11 mouse cellular contexts compared by ENCODE assay signal in the genomic region with DNA sequence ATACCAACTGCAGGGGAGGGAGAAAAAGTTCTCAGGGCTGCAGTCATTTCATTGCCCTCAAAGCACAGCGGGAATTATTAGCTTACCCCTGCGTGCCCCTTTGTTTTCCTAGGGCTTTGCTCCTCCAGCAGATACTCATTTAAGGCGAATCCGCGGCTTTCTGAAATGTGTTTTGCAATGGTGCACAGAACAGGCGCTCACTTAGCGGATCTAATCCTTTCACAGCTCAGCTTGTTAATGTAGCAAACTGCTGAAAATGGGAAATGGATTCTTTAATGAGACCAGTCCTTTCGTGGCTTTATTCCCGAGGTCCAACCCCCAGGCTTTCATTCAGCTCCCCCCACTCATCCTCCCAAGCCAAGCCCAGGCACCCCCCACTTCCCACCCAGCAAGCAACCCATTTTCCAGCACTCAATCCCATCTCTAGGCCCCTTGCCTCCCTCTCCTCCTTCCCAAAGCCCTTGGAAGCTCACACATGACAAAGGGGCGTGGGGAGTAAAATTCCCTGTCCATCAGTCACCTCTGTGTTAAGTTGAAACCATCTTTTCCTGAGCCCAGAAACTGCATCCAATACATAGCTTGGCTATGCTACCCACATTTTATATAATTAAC.
A peak's percentile ranks its signal among the peaks of the same experiment; 100 is the strongest.
DNase-seq lines count a peak whose midpoint lies in the region; ATAC-seq and TF ChIP-seq lines count a peak whose summit lies in the region.
"Had no signal": no experiment of that assay in that cellular context is flagged by ENCODE, and none has a peak within 500 bp of the region (broad histone marks: within the 10 kb centered on the region; RNA-seq: fewer than 3 reads in every experiment).

No protein-coding gene starts in this region.

- H3K9me3 ChIP-seq in heart, embryonic 15.5 days (replicated peaks): no peaks in the 10 kb centered on the region
- H3K9me3 ChIP-seq in embryonic facial prominence, embryonic 12.5 days: no peaks in the 10 kb centered on the region
- H3K9me3 ChIP-seq in hindbrain, embryonic 14.5 days (ENCODE audit: control insufficient read depth, low read length): no peaks in the 10 kb centered on the region
- no peaks in the 10 kb centered on the region for H3K9me3 ChIP-seq in midbrain, postnatal 0 days (ENCODE audit: low read length)

- H3K4me2 ChIP-seq in heart, embryonic 15.5 days: peak overlapping the region; percentile 45
- H3K4me2 ChIP-seq in embryonic facial prominence, embryonic 12.5 days (replicated peaks): peak overlapping the region; percentile 29
- peak overlapping the region; percentile 36 for H3K4me2 ChIP-seq in hindbrain, embryonic 14.5 days (replicated peaks)
- peak overlapping the region; percentile 23; the same call in 1 of the 2 replicates for H3K4me2 ChIP-seq in midbrain, postnatal 0 days (ENCODE audit: low read depth, low read length, poor library complexity, severe bottlenecking)

- ATAC-seq in heart, embryonic 15.5 days (replicated peaks; ENCODE audit: insufficient number of reproducible peaks, insufficient read depth, low FRiP score, low read depth): no peak
- ATAC-seq in embryonic facial prominence, embryonic 12.5 days (ENCODE audit: insufficient number of reproducible peaks, insufficient read depth, low FRiP score, low TSS enrichment): no peak
- ATAC-seq in hindbrain, embryonic 14.5 days (ENCODE audit: low FRiP score): peak; percentile 53; the same call in 1 of the 2 replicates
- no peak for ATAC-seq in midbrain, postnatal 0 days (ENCODE audit: low FRiP score)

- no peak for TF ChIP-seq CTCF in midbrain, postnatal 0 days (IDR thresholded peaks at IDR 0.05)
- no peak for TF ChIP-seq CTCF in gastrocnemius, adult 2 months (IDR thresholded peaks at IDR 0.05)

- H3K36me3 ChIP-seq in heart, embryonic 15.5 days: no peaks in the 10 kb centered on the region
- no peaks in the 10 kb centered on the region for H3K36me3 ChIP-seq in embryonic facial prominence, embryonic 12.5 days
- no peaks in the 10 kb centered on the region for H3K36me3 ChIP-seq in hindbrain, embryonic 14.5 days (replicated peaks; ENCODE audit: control insufficient read depth, insufficient read depth)
- H3K36me3 ChIP-seq in midbrain, postnatal 0 days (ENCODE audit: insufficient read depth, low read length): no peaks in the 10 kb centered on the region

- H3K4me1 ChIP-seq in heart, embryonic 15.5 days (replicated peaks): no peaks in the 10 kb centered on the region
- 0 out of 2 replicates have a peak, but pooled peaks cover 4% of the 10 kb centered on the region for H3K4me1 ChIP-seq in embryonic facial prominence, embryonic 12.5 days
- no peaks in the 10 kb centered on the region for H3K4me1 ChIP-seq in hindbrain, embryonic 14.5 days (replicated peaks; ENCODE audit: control insufficient read depth, insufficient read depth, low read length)
- no peaks in the 10 kb centered on the region for H3K4me1 ChIP-seq in midbrain, postnatal 0 days (ENCODE audit: insufficient read depth, low read length)

- H3K27ac ChIP-seq in heart, embryonic 15.5 days: no peak overlapping the region
- H3K27ac ChIP-seq in embryonic facial prominence, embryonic 12.5 days: no peak overlapping the region
- no peak overlapping the region for H3K27ac ChIP-seq in hindbrain, embryonic 14.5 days
- H3K27ac ChIP-seq in midbrain, postnatal 0 days (ENCODE audit: low read depth, low read length): no peak overlapping the region
- H3K27ac ChIP-seq in gastrocnemius, adult 2 months: no peak overlapping the region
- H3K27ac ChIP-seq: liver, embryonic 14.5 days had no signal

- H3K27me3 ChIP-seq in heart, embryonic 15.5 days: no peaks in the 10 kb centered on the region
- H3K27me3 ChIP-seq in embryonic facial prominence, embryonic 12.5 days: peaks cover 29% of the 10 kb centered on the region
- peaks cover 98% of the 10 kb centered on the region for H3K27me3 ChIP-seq in hindbrain, embryonic 14.5 days (ENCODE audit: control insufficient read depth, insufficient read depth, low read length)
- H3K27me3 ChIP-seq in midbrain, postnatal 0 days (ENCODE audit: insufficient read depth, low read length): peaks cover 48% of the 10 kb centered on the region

- intact Hi-C loops in heart, postnatal 36 days (cut with DNase I): no loop called here
- intact Hi-C loops in gastrocnemius, adult 2 months (cut with DNase I): no loop called here

- DNase-seq in heart, postnatal 36 days: no peak
- DNase-seq in hindbrain, embryonic 14.5 days (ENCODE audit: low spot score): no peak
- peak; percentile 3 for DNase-seq in midbrain, postnatal 0 days (ENCODE audit: low spot score)
- DNase-seq in gastrocnemius, adult 2 months: no peak
- DNase-seq in thymus, postnatal 14 days: no peak
- DNase-seq in kidney, postnatal 10 days: no peak
- DNase-seq: kidney, postnatal 14 days; right cerebral cortex, adult 18-20 months had no signal

- WGBS in heart, embryonic 15.5 days: 16% methylated on average over 10 of the region's 10 CpGs
- WGBS in embryonic facial prominence, embryonic 12.5 days: 4% methylated on average over 10 of the region's 10 CpGs
- WGBS in hindbrain, embryonic 14.5 days: 2% methylated on average over 10 of the region's 10 CpGs
- WGBS in midbrain, postnatal 0 days: 4% methylated on average over 10 of the region's 10 CpGs

- H3K9ac ChIP-seq in heart, embryonic 15.5 days: no peak overlapping the region
- no peak overlapping the region for H3K9ac ChIP-seq in embryonic facial prominence, embryonic 12.5 days
- no peak overlapping the region for H3K9ac ChIP-seq in hindbrain, embryonic 14.5 days
- no peak overlapping the region for H3K9ac ChIP-seq in midbrain, postnatal 0 days (replicated peaks; ENCODE audit: low read length, poor library complexity, severe bottlenecking)
- H3K9ac ChIP-seq: liver, embryonic 14.5 days had no signal

- peak overlapping the region; percentile 12; the same call in 1 of the 2 replicates for H3K4me3 ChIP-seq in heart, embryonic 15.5 days
- H3K4me3 ChIP-seq in embryonic facial prominence, embryonic 12.5 days: no peak overlapping the region
- H3K4me3 ChIP-seq in hindbrain, embryonic 14.5 days (replicated peaks; ENCODE audit: low read length): no peak overlapping the region
- H3K4me3 ChIP-seq in midbrain, postnatal 0 days (ENCODE audit: low read depth, low read length): peak overlapping the region; percentile 2; the same call in 1 of the 2 replicates
- H3K4me3 ChIP-seq in gastrocnemius, adult 2 months: no peak overlapping the region

Comparison
In these comparisons a context has a peak if more than half of its experiments do, and no peak if none do; other contexts are left out.
1. H3K4me3 ChIP-seq: peak in heart, embryonic 15.5 days (single experiment) and midbrain, postnatal 0 days (single experiment); none in embryonic facial prominence, embryonic 12.5 days (single experiment), hindbrain, embryonic 14.5 days (single experiment) and gastrocnemius, adult 2 months (single experiment).
2. Peak in every context shown above with its lines, with median percentiles within 50 percentile points of each other: H3K4me2 ChIP-seq.